Mouse (Mus musculus): ENCODE measurements around the gene Tspoap1. TPM values are rescaled to one million over a fixed set of nuclear protein-coding genes. Genes with fewer than 3 reads are reported as not detected.
A peak's percentile ranks its signal among the peaks of the same experiment; 100 is the strongest.

The Tspoap1 gene
- total and polyA plus RNA-seq, 2 experiments, result 0.09 to 0.37 TPM

GRCm38 (mm10) chr11:87747312-87747711 is 13.0 kb upstream of the Tspoap1 start:
- WGBS, result 94% methylated on average over 5 of the region's 5 CpGs
- no peaks in the 10 kb centered on the region for H3K79me2 ChIP-seq (ENCODE audit: control insufficient read depth, insufficient read depth, low read length)
- no peak for TF ChIP-seq CTCF (IDR thresholded peaks at IDR 0.05; ENCODE audit: low read depth, low read length)
- no peak for TF ChIP-seq POLR2A (IDR thresholded peaks at IDR 0.05; ENCODE audit: extremely low read depth, insufficient read depth, low read length)
- H3K4me3 ChIP-seq (ENCODE audit: insufficient read depth, low read depth, low read length), result no peak overlapping the region
- H3K9ac ChIP-seq (ENCODE audit: low read depth, low read length), result no peak overlapping the region
- DNase-seq (ENCODE audit: extremely low read depth, low read depth, low spot score), result no peak
- H3K27me3 ChIP-seq (ENCODE audit: control insufficient read depth, insufficient read depth, low read length), result no peaks in the 10 kb centered on the region
- peaks cover 6% of the 10 kb centered on the region for H3K36me3 ChIP-seq (ENCODE audit: control insufficient read depth, insufficient read depth, low read length)
- no peak overlapping the region for H3K27ac ChIP-seq (replicated peaks; ENCODE audit: insufficient read depth, low read depth, low read length)
- no peaks in the 10 kb centered on the region for H3K4me1 ChIP-seq (ENCODE audit: control insufficient read depth, insufficient read depth, low read length)

- no peak overlapping the region for H3K4me3 ChIP-seq (ENCODE audit: insufficient read depth, low read depth, low read length)
- 90% methylated on average over 7 of the region's 7 CpGs for WGBS
- no peaks in the 10 kb centered on the region for H3K4me1 ChIP-seq (ENCODE audit: control insufficient read depth, insufficient read depth, low read length)
- no peak overlapping the region for H3K27ac ChIP-seq (replicated peaks; ENCODE audit: insufficient read depth, low read depth, low read length)
- no peak for DNase-seq (ENCODE audit: extremely low read depth, low read depth, low spot score)
- peaks cover 6% of the 10 kb centered on the region for H3K36me3 ChIP-seq (ENCODE audit: control insufficient read depth, insufficient read depth, low read length)
- no peaks in the 10 kb centered on the region for H3K27me3 ChIP-seq (ENCODE audit: control insufficient read depth, insufficient read depth, low read length)
- TF ChIP-seq POLR2A (IDR thresholded peaks at IDR 0.05; ENCODE audit: extremely low read depth, insufficient read depth, low read length) (no peak), CTCF (IDR thresholded peaks at IDR 0.05; ENCODE audit: low read depth, low read length) (no peak)
- no peak overlapping the region for H3K9ac ChIP-seq (ENCODE audit: low read depth, low read length)
- no peaks in the 10 kb centered on the region for H3K79me2 ChIP-seq (ENCODE audit: control insufficient read depth, insufficient read depth, low read length)
These were observed 12.6 kb upstream of the Tspoap1 start for GRCm38 (mm10) chr11:87747716-87748115.

DNA sequence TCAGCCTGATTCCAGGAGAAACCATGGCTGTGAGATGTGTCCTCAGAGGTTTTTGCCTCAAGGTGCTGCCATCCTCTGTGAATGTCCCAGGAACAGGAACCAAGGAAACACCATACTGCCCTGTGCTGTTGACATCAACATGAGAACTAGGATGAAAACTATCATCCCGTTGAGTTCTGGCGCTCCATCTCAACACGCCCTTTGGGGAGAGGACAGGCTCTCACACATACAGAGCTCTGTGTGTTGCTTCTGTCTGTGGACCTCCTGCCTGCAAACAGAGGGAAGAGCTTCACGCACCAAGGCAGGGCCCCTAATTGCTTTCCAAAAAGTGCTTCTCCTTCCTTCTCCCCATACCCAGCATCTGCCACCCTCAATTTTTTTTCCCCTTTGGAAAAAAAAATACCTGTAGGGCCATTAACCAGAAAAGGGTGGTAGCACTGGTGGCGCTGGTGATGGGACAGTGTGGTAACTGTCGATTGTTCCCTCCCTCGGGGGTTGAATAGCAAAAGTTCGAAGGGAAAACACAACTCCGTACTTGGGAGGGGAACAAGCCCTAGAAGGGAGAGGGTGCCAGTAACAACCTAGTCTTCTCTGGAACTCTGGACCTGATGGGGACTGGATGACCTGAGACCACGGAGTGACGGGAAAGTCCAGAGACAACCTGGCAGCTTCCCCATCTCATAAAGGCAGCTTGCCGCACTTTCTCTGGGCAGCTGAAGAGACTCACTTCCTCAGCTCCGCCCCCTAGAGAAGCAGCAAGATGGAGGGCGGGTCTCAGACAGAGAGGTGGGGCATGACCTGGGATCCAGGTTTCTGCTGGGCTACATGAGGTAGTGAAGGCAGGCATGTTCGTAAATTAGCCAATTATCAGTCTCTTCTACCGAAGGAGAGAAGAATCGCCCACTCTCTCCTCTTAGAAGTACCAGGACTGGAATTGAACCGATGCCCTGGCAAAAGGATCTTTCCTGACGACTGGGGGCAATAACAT is 11.9 kb upstream of the Tspoap1 start:
- Histone ChIP-seq H3K79me2 (ENCODE audit: control insufficient read depth, insufficient read depth, low read length) (no peaks in the 10 kb centered on the region), H3K4me3 (ENCODE audit: insufficient read depth, low read depth, low read length) (no peak overlapping the region), H3K27ac (replicated peaks; ENCODE audit: insufficient read depth, low read depth, low read length) (peak overlapping the region; percentile 38), H3K4me1 (ENCODE audit: control insufficient read depth, insufficient read depth, low read length) (no peaks in the 10 kb centered on the region), H3K36me3 (ENCODE audit: control insufficient read depth, insufficient read depth, low read length) (peaks cover 4% of the 10 kb centered on the region), H3K9ac (ENCODE audit: low read depth, low read length) (no peak overlapping the region), H3K27me3 (ENCODE audit: control insufficient read depth, insufficient read depth, low read length) (no peaks in the 10 kb centered on the region)
- WGBS, result 38% methylated on average over 19 of the region's 19 CpGs
- TF ChIP-seq CTCF (IDR thresholded peaks at IDR 0.05; ENCODE audit: low read depth, low read length) (no peak), POLR2A (IDR thresholded peaks at IDR 0.05; ENCODE audit: extremely low read depth, insufficient read depth, low read length) (no peak)
- DNase-seq (ENCODE audit: extremely low read depth, low read depth, low spot score), result no peak

DNA sequence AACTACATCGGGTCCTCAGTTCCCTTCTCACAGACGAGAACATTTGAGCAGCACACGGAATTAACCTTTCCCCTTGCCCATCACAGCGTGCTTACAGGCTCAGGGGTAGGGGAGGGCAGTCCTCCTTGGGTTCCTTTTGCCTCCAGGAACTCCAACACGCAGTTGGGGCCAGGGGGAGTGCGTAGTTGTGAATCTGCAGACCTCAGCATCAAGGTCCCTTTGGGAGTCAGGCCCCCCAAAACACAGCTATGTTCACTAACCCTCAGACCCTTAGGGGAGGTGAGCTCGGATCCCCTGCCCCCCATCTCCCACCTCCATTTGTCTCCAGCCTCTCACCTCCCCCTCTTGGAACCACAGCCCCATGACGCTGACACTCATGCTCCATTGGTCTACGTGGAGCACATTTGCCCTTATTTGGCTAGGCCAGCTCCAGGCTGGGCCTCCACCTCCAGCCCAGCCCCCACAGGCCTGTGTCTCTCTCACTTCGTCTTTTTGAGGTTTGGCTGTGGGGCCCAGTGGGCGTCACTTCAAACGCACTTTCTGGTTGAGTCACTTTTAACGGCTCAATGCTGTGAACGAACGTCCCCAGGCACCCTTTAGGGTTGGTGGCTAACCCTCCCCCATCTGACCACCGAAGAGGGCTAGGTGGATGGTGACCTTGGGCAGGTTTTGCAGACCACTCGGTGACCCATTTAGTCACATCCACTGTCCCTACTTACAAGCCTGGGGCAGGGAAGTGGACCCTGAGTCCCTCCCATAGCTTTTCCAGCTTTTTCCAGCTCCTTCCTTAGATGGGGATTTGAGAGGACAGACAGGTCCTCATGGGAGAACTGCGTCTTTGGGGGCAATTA is 10.9 kb upstream of the Tspoap1 start:
- H3K36me3 ChIP-seq (ENCODE audit: control insufficient read depth, insufficient read depth, low read length), result peaks cover 2% of the 10 kb centered on the region
- H3K27me3 ChIP-seq (ENCODE audit: control insufficient read depth, insufficient read depth, low read length), result no peaks in the 10 kb centered on the region
- no peaks in the 10 kb centered on the region for H3K4me1 ChIP-seq (ENCODE audit: control insufficient read depth, insufficient read depth, low read length)
- TF ChIP-seq POLR2A (IDR thresholded peaks at IDR 0.05; ENCODE audit: extremely low read depth, insufficient read depth, low read length), result no peak
- TF ChIP-seq CTCF (IDR thresholded peaks at IDR 0.05; ENCODE audit: low read depth, low read length), result no peak
- DNase-seq (ENCODE audit: extremely low read depth, low read depth, low spot score), result peak; percentile 34
- no peak overlapping the region for H3K4me3 ChIP-seq (ENCODE audit: insufficient read depth, low read depth, low read length)
- H3K27ac ChIP-seq (replicated peaks; ENCODE audit: insufficient read depth, low read depth, low read length), result peak overlapping the region; percentile 42
- WGBS, result 61% methylated on average over 18 of the region's 18 CpGs
- H3K9ac ChIP-seq (ENCODE audit: low read depth, low read length), result no peak overlapping the region
- H3K79me2 ChIP-seq (ENCODE audit: control insufficient read depth, insufficient read depth, low read length), result no peaks in the 10 kb centered on the region

GRCm38 (mm10) chr11:87750043-87750421 is 10.3 kb upstream of the Tspoap1 start:
- DNase-seq (ENCODE audit: extremely low read depth, low read depth, low spot score), result no peak
- WGBS, result 73% methylated on average over 11 of the region's 11 CpGs
- H3K79me2 ChIP-seq (ENCODE audit: control insufficient read depth, insufficient read depth, low read length), result no peaks in the 10 kb centered on the region
- no peaks in the 10 kb centered on the region for H3K4me1 ChIP-seq (ENCODE audit: control insufficient read depth, insufficient read depth, low read length)
- H3K4me3 ChIP-seq (ENCODE audit: insufficient read depth, low read depth, low read length), result no peak overlapping the region
- H3K9ac ChIP-seq (ENCODE audit: low read depth, low read length), result no peak overlapping the region
- H3K27ac ChIP-seq (replicated peaks; ENCODE audit: insufficient read depth, low read depth, low read length), result peak overlapping the region; percentile 42
- TF ChIP-seq CTCF (IDR thresholded peaks at IDR 0.05; ENCODE audit: low read depth, low read length) (no peak), POLR2A (IDR thresholded peaks at IDR 0.05; ENCODE audit: extremely low read depth, insufficient read depth, low read length) (no peak)
- no peaks in the 10 kb centered on the region for H3K27me3 ChIP-seq (ENCODE audit: control insufficient read depth, insufficient read depth, low read length)
- H3K36me3 ChIP-seq (ENCODE audit: control insufficient read depth, insufficient read depth, low read length), result peaks cover 1% of the 10 kb centered on the region; the same call in 1 of the 2 replicates
